Mouse (Mus musculus) gonadal fat pad, adult 2 months (tissue): Measurements from ENCODE around the gene Med20. TPM values are rescaled to one million over a fixed set of nuclear protein-coding genes. Genes with fewer than 3 reads are reported as not detected.
"Not testable (repeated sequence)": the region's sequence is repeated elsewhere in the genome, so short reads cannot be mapped to it uniquely, and the experiment has no call there.

ENCODE experiments used
- DNase-seq: peaks from one replicate; pipeline ENCODE4 v3.0.0-alpha.2; 2012; ENCODE audit warnings: low read depth
- polyA plus RNA-seq: library from polyadenylated mRNA; depleted of rRNA; stranded (reverse); fragments of >200 nt; gene quantifications from 2 replicates; pipeline ENCODE4 v1.2.3, GENCODE M21; 2012

Med20 gene
- polyA plus RNA-seq, 1 experiment, result 35.4 TPM

- no peak for DNase-seq
Measured at GRCm38 (mm10) chr17:47596839-47597164, 14.6 kb upstream of the Med20 start.

- no peak for DNase-seq
Measured at GRCm38 (mm10) chr17:47597261-47597660, 14.1 kb upstream of the Med20 start.

- DNase-seq, result no peak
Measured at GRCm38 (mm10) chr17:47597838-47598579, 13.4 kb upstream of the Med20 start.

GRCm38 (mm10) chr17:47598580-47599304, 12.6 kb upstream of the Med20 start:
- DNase-seq, result not testable (repeated sequence)

- no peak for DNase-seq
Measured at GRCm38 (mm10) chr17:47599511-47600297, 11.7 kb upstream of the Med20 start.

GRCm38 (mm10) chr17:47600601-47601388, 10.6 kb upstream of the Med20 start:
- no peak for DNase-seq

GRCm38 (mm10) chr17:47601389-47601755, 10.0 kb upstream of the Med20 start:
- no peak for DNase-seq

- no peak for DNase-seq
Measured at GRCm38 (mm10) chr17:47602289-47602688, 9.1 kb upstream of the Med20 start.

- no peak for DNase-seq
Measured at GRCm38 (mm10) chr17:47606220-47606619, 5.2 kb upstream of the Med20 start.

GRCm38 (mm10) chr17:47609182-47609581, 2.2 kb upstream of the Med20 start:
- DNase-seq, result no peak

GRCm38 (mm10) chr17:47611661-47611982, 240 bp downstream of the Med20 start:
- no peak for DNase-seq

GRCm38 (mm10) chr17:47614018-47614417, 2.6 kb downstream of the Med20 start:
- no peak for DNase-seq

- DNase-seq, result no peak
Measured at GRCm38 (mm10) chr17:47616119-47616518, 4.7 kb downstream of the Med20 start.

- DNase-seq, result no peak
Measured at GRCm38 (mm10) chr17:47616652-47617051, 5.3 kb downstream of the Med20 start.

- DNase-seq, result no peak
Measured at GRCm38 (mm10) chr17:47617605-47618307, 6.4 kb downstream of the Med20 start.

GRCm38 (mm10) chr17:47618556-47619311, 7.4 kb downstream of the Med20 start:
- no peak for DNase-seq

- DNase-seq, result no peak
Measured at GRCm38 (mm10) chr17:47622912-47623554, 11.7 kb downstream of the Med20 start.

GRCm38 (mm10) chr17:47624572-47624971, 13.2 kb downstream of the Med20 start:
- not testable (repeated sequence) for DNase-seq

GRCm38 (mm10) chr17:47625088-47625487, 13.7 kb downstream of the Med20 start:
- DNase-seq, result no peak

GRCm38 (mm10) chr17:47626031-47626430, 14.6 kb downstream of the Med20 start:
- no peak for DNase-seq
